Mouse (Mus musculus): ENCODE measurements at regions not wholly inside any gene's neighbourhood (a gene's known extent, or its start where the extent isn't known, plus 50 kb on each side); places are given as distances from the start of the nearest gene placed in this dataset.

GRCm38 (mm10) chr5:118380052-118380421 is 135.0 kb downstream of the 2410131K14Rik start:
- DNase-seq (ENCODE audit: low read depth, low spot score), result peak; percentile 41

- peak; percentile 82 for DNase-seq (ENCODE audit: low read depth, low spot score)
Observed at GRCm38 (mm10) chr5:118380422-118381293, 135.6 kb downstream of the 2410131K14Rik start.

DNA sequence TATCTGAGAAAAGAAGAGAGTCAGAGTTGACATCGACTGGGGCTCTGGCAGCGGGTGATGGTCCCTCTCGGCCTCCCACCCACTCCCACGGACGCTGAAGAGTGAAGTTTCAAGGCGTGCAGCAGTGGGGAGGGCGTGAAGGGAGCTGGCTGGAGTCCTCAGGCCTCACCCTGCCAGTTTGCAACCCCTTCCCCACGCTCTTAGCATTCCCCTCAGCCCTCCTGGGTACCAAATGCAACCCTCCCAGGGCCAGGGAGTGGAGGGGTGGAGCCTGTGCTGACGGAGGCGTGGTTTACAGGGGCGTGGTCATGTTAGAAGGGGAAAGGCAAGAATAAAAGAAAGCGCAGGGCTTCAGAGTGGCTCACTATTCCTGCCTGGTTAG is 136.3 kb downstream of the 2410131K14Rik start:
- peak; percentile 89 for DNase-seq (ENCODE audit: low read depth, low spot score)

GRCm38 (mm10) chr5:118386126-118386525 is 141.1 kb downstream of the 2410131K14Rik start:
- peak; percentile 63 for DNase-seq (ENCODE audit: low read depth, low spot score)

DNA sequence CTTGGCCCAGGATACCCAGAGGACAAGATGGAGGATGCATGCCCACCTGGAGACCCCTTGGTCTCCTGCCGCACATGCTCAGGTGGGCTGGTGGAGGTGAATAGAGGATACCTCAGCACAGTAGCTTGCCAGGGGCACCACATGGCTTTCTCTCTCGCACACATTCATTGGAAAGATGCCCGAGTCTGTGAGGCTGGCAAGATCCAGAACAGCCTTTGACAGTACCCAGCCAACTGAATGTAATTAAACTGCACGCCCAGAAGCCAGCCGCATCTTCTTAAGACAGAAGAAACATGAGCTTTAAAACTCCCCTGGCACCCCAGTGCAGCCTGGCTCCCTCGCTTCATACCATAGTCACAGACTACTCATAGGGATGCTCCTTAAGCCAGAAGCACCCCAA is 143.4 kb downstream of the 2410131K14Rik start:
- DNase-seq (ENCODE audit: low read depth, low spot score), result no peak

DNA sequence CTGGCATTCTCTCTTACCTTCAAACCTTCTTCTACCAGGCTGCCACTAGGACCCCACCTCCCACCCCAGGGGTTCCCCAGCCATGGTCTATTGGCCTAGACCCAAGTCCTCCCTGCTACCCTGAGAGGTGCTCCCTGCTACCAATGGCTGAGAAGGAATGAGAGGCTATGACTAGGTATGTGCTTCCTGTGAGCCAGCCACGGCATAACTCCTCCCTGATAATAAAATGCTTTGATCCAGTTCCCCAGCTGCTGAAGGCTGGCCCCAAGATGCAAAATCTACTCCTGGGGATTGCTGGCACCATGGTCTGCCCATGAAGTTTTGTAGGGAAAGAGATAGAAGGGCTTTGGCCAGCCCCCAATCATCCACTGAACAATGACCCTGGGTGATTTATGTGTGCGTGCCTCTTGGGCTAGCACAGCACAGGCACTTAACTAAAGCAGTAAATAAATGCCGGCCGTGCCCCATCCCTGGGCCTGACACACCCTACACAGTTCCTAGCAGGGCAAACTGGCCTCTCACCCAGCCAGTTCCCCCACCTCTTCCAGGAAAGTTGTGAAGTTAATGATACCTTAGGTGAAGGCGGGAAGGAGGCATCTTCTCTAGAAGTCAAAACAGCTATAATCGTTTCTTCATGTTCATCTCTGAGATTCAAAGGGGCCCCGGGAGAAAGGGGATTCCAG is 145.8 kb downstream of the 2410131K14Rik start:
- DNase-seq (ENCODE audit: low read depth, low spot score), result no peak

DNA sequence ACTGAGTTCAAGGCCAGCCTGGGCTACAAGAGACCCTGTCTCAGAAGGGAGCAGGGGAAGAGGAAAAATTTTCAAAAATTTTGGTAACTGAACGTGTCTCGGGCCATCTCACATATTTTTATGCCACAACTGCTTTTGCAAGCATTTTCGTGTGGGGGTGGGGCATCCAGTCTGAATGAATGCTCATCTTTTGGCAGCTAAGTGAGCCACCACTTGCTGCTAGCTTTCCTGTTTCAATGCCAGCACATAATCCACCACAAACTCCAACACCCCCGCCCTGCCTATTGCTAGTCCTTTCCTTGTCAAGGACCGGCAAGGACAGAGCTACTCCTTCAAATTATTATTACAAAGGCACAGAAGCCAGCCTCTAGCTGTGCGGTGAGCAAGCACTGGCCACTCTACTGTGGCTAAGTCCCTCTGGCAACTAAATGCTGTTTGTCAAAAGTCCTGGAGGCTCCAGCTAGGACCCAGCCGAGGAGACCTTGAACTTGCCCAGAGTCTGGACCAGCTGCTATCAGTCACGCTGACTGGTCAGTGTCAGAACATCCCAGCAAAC is 148.0 kb downstream of the 2410131K14Rik start:
- DNase-seq (ENCODE audit: low read depth, low spot score), result no peak

- no peak for DNase-seq (ENCODE audit: low read depth, low spot score)
Observed at GRCm38 (mm10) chr5:118394051-118394450, 149.0 kb downstream of the 2410131K14Rik start.

DNA sequence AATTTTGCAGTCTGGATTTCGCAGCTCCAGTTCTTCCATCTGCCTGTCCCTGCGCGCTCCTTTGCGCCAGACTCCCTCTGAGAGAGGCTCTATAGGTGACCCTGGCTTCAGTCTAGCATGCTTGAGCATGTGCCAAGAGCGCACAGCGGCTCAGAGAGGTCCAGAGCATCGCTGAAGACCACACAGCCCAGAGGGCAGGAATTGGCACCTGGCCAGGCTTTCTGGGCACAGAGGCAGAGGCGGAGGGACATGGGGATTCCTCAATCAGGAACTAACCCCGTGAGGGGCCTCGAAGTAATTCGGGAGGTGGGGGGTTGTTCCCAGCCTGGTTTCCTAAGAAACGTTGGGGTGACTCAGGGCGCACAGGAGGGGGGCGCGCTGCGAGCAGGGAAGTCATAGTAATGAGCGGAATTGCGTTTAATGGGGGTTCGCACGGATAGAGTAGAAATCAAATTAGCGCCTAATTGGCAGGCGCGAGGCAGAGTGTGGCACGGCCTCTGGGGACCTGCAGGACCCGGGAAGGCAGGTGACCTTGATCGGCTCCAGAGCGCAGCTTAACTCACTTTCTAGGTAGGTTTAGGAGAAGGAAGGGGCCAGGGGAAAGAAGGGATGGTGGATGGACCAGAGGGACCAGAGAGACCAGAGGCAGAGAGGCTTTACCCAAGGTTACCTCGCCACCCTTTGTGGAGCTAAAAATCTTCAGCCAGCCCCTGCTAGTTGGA is 151.1 kb downstream of the 2410131K14Rik start:
- DNase-seq (ENCODE audit: low read depth, low spot score), result no peak

- peak; percentile 40 for DNase-seq (ENCODE audit: low read depth, low spot score)
Observed at GRCm38 (mm10) chr5:118400926-118401325, 155.9 kb downstream of the 2410131K14Rik start.

GRCm38 (mm10) chr5:118404398-118404797 is 156.1 kb upstream of the Med13l start:
- DNase-seq (ENCODE audit: low read depth, low spot score), result no peak

- DNase-seq (ENCODE audit: low read depth, low spot score), result no peak
Observed at GRCm38 (mm10) chr5:118405421-118405820, 155.1 kb upstream of the Med13l start.

GRCm38 (mm10) chr5:118407451-118407850 is 153.0 kb upstream of the Med13l start:
- no peak for DNase-seq (ENCODE audit: low read depth, low spot score)

DNA sequence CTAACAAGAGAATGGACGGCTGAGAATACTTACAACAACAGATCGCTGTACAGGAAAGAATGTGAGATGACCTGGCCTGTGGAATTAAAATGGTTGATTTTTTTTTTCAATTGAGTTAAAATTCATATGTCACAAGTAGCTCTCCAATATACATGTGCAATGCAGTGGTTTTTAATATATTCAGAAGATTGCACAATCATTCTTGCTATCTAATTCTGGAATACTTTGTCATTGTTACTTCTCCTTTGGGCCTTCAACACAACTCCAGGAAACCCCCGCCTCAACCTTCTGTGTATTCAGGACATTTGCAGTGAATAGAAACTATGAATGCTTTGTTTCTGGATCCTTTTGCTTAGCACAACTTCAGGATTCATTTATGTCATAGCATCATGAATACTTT is 152.5 kb upstream of the Med13l start:
- peak; percentile 47 for DNase-seq (ENCODE audit: low read depth, low spot score)

DNA sequence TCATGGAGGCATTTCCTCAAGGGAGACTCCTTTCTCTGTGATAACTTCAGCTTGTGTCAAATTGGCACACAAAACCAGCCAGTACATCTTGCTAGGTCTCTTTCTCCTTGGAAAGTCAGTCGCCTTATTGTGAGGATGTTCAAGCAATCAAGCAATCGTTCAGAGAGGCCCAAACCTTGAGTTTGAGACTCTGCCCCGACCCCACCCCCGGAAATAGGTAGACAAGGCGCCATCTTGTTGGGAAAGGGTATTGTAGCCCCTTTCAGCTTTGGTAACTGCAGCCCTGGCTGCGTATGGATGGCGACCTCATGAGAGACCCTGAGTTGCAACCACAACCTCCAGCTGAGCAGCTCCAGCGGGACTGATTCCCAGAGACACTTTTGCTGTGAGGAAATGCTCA is 151.7 kb upstream of the Med13l start:
- no peak for DNase-seq (ENCODE audit: low read depth, low spot score)

DNA sequence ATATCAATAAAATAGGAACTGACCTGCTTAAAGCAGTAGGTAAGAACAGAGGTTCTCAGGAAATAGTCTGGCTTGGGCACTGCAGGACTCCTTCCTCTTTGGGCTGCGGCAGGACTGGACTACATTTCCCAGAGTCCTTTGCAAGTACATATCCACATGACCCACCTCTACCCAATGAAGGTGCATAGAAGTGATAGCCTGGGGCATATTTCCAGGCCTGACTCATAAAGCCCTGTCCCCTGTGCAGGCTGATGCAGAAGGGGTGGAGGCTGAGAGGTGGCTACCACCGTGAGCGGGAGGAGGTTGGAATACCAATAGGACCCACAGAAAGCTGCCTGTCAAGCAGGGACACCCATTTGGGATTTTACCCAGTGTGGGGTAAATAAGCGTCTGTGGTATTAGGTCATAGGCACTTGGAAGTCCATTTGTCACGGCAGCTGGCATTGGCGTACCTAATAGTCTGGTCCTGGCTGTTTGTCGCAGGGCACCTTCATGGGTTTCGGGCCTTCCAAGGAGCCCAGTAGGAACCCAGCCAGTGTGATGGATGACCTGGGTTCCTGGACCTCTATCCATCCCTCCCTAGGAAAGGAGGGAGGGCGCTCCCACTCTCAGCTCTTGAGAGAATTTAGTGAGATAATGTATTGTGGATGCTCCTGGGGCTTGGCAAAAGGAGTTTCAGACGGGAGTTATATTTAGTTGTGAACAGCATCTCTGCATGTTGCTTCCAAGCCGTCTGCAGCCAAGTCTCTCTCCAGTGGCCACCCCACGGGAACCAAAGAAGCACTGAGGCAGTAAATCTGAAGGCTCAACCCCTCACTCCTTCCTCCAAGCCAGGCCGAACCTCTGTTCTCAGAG is 146.8 kb upstream of the Med13l start:
- DNase-seq (ENCODE audit: low read depth, low spot score), result peak; percentile 99

DNA sequence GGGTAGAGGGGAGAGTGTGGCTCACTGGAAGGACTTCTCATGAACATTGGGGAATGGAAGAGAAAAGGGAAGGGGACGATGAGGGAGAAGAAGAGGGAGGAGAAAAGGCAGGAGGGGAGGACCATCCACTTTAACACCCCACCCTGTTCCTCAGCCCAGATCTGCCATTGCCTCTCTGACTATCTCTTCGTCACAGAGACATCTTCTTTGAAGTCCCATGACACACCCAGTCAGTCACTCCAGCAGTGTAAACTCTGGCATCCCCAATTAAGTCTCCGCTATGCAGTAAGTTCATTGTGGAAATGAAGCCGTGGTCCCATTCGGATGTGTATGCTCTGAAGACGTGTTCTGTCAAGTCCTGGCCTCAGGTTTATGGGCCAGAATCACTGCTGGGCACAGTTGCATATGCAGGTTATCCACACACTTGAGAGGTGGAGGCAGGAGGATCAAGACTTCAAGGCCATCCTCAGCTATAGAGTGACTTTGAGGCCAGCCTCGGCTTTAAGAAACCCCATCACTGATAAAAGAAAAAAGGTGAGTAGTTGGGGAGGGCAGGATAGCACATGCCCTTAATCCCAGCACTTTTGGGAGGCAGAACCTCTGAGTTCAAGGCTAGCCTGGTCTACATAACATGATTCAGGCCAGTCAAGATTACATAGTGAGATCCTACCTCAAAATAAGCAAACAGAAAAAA is 141.0 kb upstream of the Med13l start:
- DNase-seq (ENCODE audit: low read depth, low spot score), result no peak

- no peak for DNase-seq (ENCODE audit: low read depth, low spot score)
Observed at GRCm38 (mm10) chr5:118421884-118422821, 138.3 kb upstream of the Med13l start.

DNA sequence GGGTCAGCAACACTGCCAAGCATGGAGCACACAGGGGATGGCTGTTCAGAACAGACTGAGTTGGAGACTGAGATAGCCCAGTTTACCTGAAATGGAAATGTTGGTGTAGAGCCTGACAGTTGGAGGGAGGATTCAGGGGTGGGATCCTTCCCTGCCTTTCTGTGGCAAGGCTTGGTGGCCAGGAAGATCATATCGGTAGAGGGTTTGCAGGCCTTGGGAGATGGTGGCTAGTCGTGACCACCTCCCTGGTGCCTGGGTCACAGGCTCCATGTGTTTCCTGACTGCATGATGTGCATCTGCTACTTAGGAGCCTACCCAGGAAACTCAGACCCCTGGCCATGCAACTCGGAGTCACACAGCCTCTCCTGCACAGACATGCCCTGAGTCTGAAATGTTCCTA is 136.3 kb upstream of the Med13l start:
- no peak for DNase-seq (ENCODE audit: low read depth, low spot score)

Measured in 3T3-L1 (cell line).